Mouse (Mus musculus) natural killer cell, adult 2 months (primary cell): ENCODE data around the gene Clta.
A peak's percentile ranks its signal among the peaks of the same experiment; 100 is the strongest.

Experiments used
- DNase-seq, 2 experiments: peaks; one replicate each; pipeline ENCODE4 v3.0.0; 2022; ENCODE audit warnings: low spot score in 2 of 2

The Clta gene

GRCm38 (mm10) chr4:44072873-44073441 is 68.7 kb downstream of the Clta start:
- no peak for DNase-seq

- DNase-seq: peak in 1 of 2 experiments; percentile 7
Observed at GRCm38 (mm10) chr4:44073799-44074198, 69.5 kb downstream of the Clta start.

DNA sequence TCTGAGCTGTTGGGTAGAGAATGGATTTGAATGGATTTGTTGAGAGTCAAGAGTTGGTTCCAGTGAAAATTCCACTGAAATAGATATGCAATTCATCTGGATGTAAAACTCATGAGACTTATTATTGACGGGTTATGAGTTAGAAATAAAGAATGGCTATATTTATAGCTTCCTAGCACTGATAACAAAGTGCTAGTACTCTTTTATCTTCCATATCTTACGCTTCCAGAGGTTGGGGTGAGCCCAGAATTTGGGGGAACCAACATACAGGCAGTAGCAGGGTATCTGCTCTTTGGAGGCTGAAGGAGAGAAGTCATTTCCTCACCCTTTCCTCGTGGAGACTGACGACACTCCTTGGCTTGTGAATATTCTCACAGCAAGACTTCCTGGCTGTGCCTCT is 70.2 kb downstream of the Clta start:
- no peak for DNase-seq

- DNase-seq: no peak
Observed at GRCm38 (mm10) chr4:44078358-44078933, 74.2 kb downstream of the Clta start.
